Mouse (Mus musculus) intestine, postnatal 0 days (tissue): Measurements from ENCODE around the gene Tlx2. TPM values are rescaled to one million over a fixed set of nuclear protein-coding genes. Genes with fewer than 3 reads are reported as not detected.

ENCODE experiments used
- ATAC-seq: fragments of 200-750 bp; cut with Nextera tagmentation; 2 replicates; pipeline ENCODE4 v1.8.0; 2017; ENCODE audit warnings: mild to moderate bottlenecking, moderate TSS enrichment, moderate library complexity
- H3K27ac ChIP-seq: fragments of 300-500 bp; sonication (generic); 2 replicates; pipeline ENCODE4 v1.5.1; 2014; ENCODE audit warnings: mild to moderate bottlenecking, low read depth, low read length, moderate library complexity
- H3K27me3 ChIP-seq: fragments of 300-500 bp; sonication (generic); replicated peaks from 2 replicates; pipeline ENCODE4 v1.6.1; 2014; ENCODE audit warnings: low read length, mixed read lengths; ENCODE audit not compliant: control insufficient read depth, insufficient read depth
- H3K36me3 ChIP-seq: fragments of 300-500 bp; sonication (generic); 2 replicates; pipeline ENCODE4 v1.6.1; 2014; ENCODE audit warnings: mild to moderate bottlenecking, moderate library complexity; ENCODE audit not compliant: control insufficient read depth, insufficient read depth
- H3K4me1 ChIP-seq: fragments of 300-500 bp; sonication (generic); replicated peaks from 2 replicates; pipeline ENCODE4 v1.6.1; 2014; ENCODE audit warnings: antibody characterized with exemption, low read length, mixed read lengths; ENCODE audit not compliant: control insufficient read depth, insufficient read depth
- H3K4me2 ChIP-seq: fragments of 300-500 bp; sonication (generic); replicated peaks from 2 replicates; pipeline ENCODE4 v1.6.1; 2014; ENCODE audit warnings: low read depth, mild to moderate bottlenecking, moderate library complexity
- H3K4me3 ChIP-seq: fragments of 300-500 bp; sonication (generic); 2 replicates; pipeline ENCODE4 v1.5.1; 2014; ENCODE audit warnings: low read depth, low read length
- H3K9ac ChIP-seq: fragments of 300-500 bp; sonication (generic); 2 replicates; pipeline ENCODE4 v1.6.1; 2014; ENCODE audit warnings: mild to moderate bottlenecking, low read depth, low read length
- H3K9me3 ChIP-seq: fragments of 300-500 bp; sonication (generic); 2 replicates; pipeline ENCODE4 v1.6.1; 2016; ENCODE audit warnings: mixed run types; ENCODE audit not compliant: control insufficient read depth
- CTCF ChIP-seq: sonication (generic); IDR thresholded peaks from 2 replicates; pipeline ENCODE4 v1.5.1; 2016; ENCODE audit warnings: low read depth, mild to moderate bottlenecking, control low read depth, antibody characterized with exemption, moderate library complexity
- WGBS: fragments of 180-500 bp; shearing (Covaris S2); extraction: QIAGEN DNeasy Blood & Tissue Kit; methylation state at CpG from one replicate; pipeline ENCODE4 v1.1.7; 2014; 5-methylcytosine and 5-hydroxymethylcytosine counted together
- polyA plus RNA-seq: library from polyadenylated mRNA; unstranded; fragments of >200 nt; fragmentation: Nextera tagmentation; extraction: Ambion mirVana; gene quantifications from 2 replicates; pipeline ENCODE4 v1.2.1, GENCODE M21; 2015

The Tlx2 gene
- polyA plus RNA-seq, 1 experiment from 2014 or later: 7.6 TPM

DNA sequence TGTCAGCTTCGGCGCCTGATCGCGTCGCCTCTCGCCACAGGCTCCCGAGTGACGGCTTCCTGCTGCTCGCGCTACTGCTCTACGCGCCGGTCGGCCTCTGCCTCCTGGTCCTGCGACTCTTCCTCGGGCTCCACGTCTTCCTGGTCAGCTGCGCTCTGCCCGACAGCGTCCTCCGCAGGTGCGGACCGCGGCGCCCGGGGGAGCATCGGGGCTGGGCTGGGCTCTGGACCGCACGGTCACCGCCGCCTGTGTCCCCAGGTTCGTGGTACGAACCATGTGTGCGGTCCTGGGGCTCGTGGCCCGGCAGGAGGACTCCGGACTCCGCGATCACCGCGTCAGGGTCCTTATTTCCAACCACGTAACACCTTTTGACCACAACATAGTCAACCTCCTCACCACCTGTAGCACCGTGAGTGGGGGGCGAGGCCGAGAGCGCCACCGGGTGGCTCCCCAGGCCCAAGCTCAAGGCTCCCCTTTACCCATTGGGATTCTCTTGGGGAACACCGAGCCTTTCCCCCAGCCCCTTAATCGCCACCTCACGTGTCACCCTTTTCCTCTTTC is 15.1 kb downstream of the Tlx2 start, which contains the start of gene Htra2:
Htra2 (minus strand) TSS at position 403 of the 561 bp plus-strand sequence.
- peak; percentile 65 for TF ChIP-seq CTCF
- H3K27ac ChIP-seq: peak within 1 kb of the TSS; percentile 88
- H3K27me3 ChIP-seq: no peaks in the 10 kb centered on the region
- WGBS: under 1% methylated on average over 50 of the region's 50 CpGs
- 0 out of 2 replicates have a peak, but pooled peaks cover 9% of the 10 kb centered on the region for H3K4me1 ChIP-seq
- peak within 1 kb of the TSS; percentile 89 for H3K4me3 ChIP-seq
- no peaks in the 10 kb centered on the region for H3K9me3 ChIP-seq
- peak within 1 kb of the TSS; percentile 98 for H3K4me2 ChIP-seq
- peak within 1 kb of the TSS; percentile 96 for H3K9ac ChIP-seq
- H3K36me3 ChIP-seq: peaks cover 21% of the 10 kb centered on the region; the same call in 1 of the 2 replicates
- ATAC-seq: peak; percentile 13

DNA sequence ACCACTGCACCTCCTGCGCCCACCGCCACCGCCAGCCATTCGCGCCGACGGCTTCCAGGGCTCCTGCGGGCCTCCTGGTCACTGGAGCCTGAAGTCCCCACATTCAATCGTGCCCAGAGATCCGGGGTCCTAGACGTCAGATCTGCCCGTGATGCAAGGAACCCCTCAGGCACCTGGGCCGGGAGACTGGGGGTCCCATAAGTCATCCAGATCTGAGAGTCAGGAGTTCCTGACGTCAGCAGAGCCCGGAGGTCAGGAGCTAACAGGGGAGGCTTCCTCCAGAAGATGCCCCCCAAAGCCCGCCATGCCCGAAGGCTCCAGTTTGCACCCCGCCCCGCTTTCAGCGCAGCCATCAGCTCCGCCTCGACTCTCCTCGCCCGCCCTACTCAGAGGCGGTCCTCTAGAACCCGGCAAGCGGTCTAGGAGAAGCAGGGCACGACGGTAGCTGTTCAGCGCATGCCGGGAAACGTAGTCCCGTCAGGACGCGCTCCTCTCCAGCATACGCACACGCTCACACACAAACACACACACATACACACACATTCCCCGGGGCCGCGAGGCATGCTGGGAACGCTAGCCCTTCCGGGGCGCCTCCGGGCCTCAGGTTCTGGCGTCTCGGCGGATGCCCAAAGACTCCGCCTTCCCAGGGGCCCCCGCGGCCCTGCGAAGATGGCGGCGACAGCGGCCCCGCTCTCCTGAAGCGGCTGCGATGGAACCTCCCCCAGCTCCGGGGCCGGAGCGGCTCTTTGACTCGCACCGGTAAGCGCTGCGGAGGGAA is 15.8 kb downstream of the Tlx2 start, which contains the start of gene Aup1:
Aup1 (plus strand) TSS at position 448 of the 778 bp plus-strand sequence.
- under 1% methylated on average over 64 of the region's 64 CpGs for WGBS
- H3K27me3 ChIP-seq: no peaks in the 10 kb centered on the region
- peak within 1 kb of the TSS; percentile 96 for H3K9ac ChIP-seq
- peaks cover 21% of the 10 kb centered on the region; the same call in 1 of the 2 replicates for H3K36me3 ChIP-seq
- H3K4me1 ChIP-seq: 0 out of 2 replicates have a peak, but pooled peaks cover 9% of the 10 kb centered on the region
- ATAC-seq: peak; percentile 88
- 0 out of 2 replicates have a peak, but pooled peaks have one; percentile 1 for TF ChIP-seq CTCF
- peak within 1 kb of the TSS; percentile 98 for H3K4me2 ChIP-seq
- no peaks in the 10 kb centered on the region for H3K9me3 ChIP-seq
- H3K27ac ChIP-seq: peak within 1 kb of the TSS; percentile 88
- H3K4me3 ChIP-seq: peak within 1 kb of the TSS; percentile 89

DNA sequence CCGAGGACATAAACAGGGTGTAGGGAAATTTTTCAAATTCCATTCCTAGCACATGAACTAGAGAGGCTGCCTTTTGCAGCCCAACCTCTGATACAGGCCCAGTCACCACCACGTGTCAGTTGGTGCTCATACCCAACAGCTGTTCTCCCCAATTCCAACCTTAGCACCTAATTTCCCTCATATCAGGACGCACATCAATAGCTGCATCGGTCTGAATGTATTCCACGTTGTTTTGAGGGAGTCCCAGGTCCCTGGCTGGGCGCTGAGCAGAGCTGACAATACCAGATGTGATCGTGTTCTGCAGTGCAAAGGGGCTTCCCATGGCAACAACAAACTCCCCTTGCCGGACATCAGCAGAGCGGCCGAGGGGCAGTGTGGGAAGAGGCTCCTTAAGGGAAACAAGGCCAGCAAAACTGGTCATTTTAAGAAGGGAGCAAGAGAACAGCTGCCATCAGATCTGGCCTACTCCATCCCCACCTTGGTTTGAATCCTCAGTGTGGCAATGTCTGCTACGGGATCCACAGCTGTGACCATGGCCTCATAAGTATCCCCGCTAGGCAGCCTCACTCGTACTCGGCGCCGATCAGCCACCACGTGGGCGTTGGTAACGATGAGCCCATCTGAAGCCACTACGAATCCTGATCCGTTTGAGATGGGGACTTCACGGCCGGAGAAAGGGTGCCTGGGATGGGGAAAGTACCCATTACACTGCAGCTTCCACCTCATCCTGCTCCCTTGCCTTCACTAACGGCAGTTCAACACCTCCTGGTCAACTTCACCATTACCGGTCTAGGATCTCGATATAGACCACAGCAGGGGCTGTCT is 16.7 kb downstream of the Tlx2 start:
- Histone ChIP-seq H3K4me2 (peak overlapping the region; percentile 98), H3K4me1 (0 out of 2 replicates have a peak, but pooled peaks cover 9% of the 10 kb centered on the region), H3K9me3 (no peaks in the 10 kb centered on the region), H3K9ac (peak overlapping the region; percentile 71), H3K27ac (peak overlapping the region; percentile 50), H3K27me3 (no peaks in the 10 kb centered on the region), H3K36me3 (peaks cover 21% of the 10 kb centered on the region; the same call in 1 of the 2 replicates), H3K4me3 (peak overlapping the region; percentile 89)
- peak; percentile 12; the same call in 1 of the 2 replicates for TF ChIP-seq CTCF
- 3% methylated on average over 26 of the region's 26 CpGs for WGBS
- ATAC-seq: no peak

DNA sequence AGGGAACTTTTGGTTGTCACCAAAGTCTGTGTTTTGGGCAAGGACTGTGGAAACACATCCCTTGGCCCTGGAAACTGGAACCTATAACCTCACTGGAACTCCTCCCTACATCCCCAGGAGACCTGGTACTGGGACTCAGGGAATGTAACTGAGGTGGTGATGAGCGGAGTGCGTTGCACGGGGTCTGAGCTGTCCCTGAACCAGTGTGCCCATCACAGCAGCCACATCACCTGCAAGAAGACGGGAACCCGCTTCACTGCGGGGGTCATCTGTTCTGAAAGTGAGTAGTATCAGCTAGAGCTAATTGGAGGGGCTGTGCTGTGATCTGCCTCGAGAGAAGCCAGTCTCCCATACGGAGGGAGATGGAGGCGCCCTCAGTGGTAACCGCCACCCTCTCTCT is 20.7 kb downstream of the Tlx2 start:
- H3K9me3 ChIP-seq: no peaks in the 10 kb centered on the region
- 67% methylated on average over 10 of the region's 10 CpGs for WGBS
- H3K4me1 ChIP-seq: 0 out of 2 replicates have a peak, but pooled peaks cover 5% of the 10 kb centered on the region
- H3K36me3 ChIP-seq: peaks cover 10% of the 10 kb centered on the region; the same call in 1 of the 2 replicates
- no peak for TF ChIP-seq CTCF
- no peak for ATAC-seq
- H3K4me3 ChIP-seq: no peak overlapping the region
- no peaks in the 10 kb centered on the region for H3K27me3 ChIP-seq
- H3K27ac ChIP-seq: no peak overlapping the region
- H3K9ac ChIP-seq: no peak overlapping the region
- H3K4me2 ChIP-seq: no peak overlapping the region

DNA sequence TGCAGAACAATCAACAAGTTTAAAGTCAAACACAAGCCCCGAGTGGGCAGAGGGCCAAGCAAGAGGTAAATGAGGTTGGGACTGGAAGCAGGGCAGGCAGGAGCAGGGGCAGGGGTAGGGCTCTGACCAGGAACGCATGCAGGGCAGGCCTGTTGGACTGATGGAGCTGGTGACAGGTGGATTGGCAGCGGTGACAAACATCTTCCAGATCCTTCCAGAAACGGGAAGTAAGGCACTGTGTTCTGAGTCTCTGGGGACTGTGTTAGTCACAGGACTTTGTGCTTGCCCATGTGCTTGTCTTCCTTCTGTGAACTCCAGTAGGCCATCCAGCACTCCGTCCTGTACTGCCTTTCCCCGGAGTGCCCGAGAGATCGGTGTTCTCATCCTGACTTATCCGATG is 25.4 kb downstream of the Tlx2 start:
- Histone ChIP-seq H3K4me2 (no peak overlapping the region), H3K27ac (no peak overlapping the region), H3K4me1 (no peaks in the 10 kb centered on the region), H3K27me3 (no peaks in the 10 kb centered on the region), H3K9me3 (no peaks in the 10 kb centered on the region), H3K9ac (no peak overlapping the region), H3K4me3 (no peak overlapping the region), H3K36me3 (no peaks in the 10 kb centered on the region; the same call in 1 of the 2 replicates)
- no peak for TF ChIP-seq CTCF
- ATAC-seq: no peak
- WGBS: 68% methylated on average over 9 of the region's 9 CpGs
